Mouse (Mus musculus) adrenal gland, postnatal 4 days (tissue): Measurements from ENCODE around the gene Col1a2. TPM values are rescaled to one million over a fixed set of nuclear protein-coding genes. Genes with fewer than 3 reads are reported as not detected.

ENCODE experiments used
- DNase-seq, 2 experiments: peaks; one replicate each; pipeline ENCODE4 v3.0.0; 2021 to 2022; ENCODE audit warnings: low spot score in 2 of 2, mixed read lengths in 2 of 2
- total RNA-seq, 2 experiments: library from RNA; stranded (reverse); gene quantifications; 2 replicates each; pipeline ENCODE4 v1.2.3; 2021

Gene Col1a2
- total RNA-seq, 2 experiments from 2014 or later, result 705 to 818 TPM

DNA sequence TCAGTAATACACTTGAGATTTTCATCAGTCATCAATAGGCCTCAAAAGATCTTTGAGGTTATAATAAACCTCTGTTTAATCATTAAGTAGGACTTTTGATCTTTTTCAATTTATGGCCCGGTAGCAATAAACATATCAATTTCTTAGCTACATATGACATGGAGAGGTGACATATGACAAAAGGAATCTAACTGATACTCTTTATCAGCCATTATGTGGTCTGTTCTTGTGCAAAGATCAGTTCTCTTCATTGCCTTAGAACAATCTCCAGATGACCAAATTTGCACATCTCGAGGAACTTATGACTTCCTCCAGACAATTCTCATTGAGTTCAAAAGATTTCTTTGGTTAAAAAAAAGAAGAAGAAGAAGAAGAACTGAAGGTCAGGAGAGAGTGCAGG is 10.1 kb downstream of the Col1a2 start:
- DNase-seq, result no peak

DNA sequence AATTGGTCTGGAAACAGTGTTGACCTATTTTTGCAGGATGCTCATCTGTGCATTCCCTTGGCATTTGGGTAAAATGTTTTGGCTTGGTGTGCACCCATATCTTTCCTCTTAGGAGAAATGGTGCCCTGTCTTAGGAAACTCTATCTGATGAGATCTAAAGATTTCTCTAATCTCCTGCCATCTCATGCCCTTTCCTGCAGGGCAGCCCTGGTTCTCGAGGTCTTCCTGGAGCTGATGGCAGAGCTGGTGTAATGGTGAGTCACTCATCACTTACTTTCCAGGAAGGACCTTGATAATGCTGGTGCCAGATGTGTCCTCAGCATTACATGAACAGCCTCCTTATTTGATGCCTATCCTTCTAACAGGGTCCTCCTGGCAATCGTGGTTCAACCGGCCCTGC is 16.4 kb downstream of the Col1a2 start:
- DNase-seq, result no peak

DNA sequence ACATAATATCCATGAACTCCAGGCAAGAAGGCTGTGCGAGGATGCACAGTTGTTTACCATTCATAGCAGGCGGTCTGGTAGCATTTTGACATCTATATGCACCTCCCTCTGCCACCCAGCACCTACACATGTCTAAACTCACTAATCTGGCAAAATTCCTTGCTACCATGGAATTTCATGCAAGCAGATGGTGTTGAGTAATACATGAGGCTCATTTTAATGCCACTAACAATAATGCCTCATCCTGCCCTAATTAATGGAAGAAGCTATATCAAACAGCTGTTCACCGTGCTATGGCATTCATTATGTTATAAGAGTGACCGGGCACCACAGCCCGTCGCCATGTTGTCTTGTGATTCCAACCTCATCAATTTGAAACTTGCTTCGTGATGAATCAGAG is 23.8 kb downstream of the Col1a2 start:
- no peak for DNase-seq

DNA sequence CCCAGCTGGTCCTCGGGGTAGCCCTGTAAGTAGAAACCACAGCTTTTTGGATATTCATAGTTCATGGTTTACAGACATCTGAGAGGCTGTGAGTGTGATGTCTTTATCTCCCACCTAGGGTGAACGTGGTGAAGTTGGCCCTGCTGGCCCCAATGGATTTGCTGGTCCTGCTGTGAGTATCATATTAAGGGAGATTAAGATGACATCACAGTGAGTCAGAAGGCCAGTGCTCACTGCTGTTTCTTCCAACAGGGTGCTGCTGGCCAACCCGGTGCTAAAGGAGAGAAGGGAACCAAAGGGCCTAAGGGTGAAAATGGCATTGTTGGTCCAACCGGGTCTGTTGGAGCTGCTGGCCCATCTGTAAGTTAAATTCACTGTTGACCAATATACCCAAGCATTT is 26.4 kb downstream of the Col1a2 start:
- DNase-seq, result no peak

DNA sequence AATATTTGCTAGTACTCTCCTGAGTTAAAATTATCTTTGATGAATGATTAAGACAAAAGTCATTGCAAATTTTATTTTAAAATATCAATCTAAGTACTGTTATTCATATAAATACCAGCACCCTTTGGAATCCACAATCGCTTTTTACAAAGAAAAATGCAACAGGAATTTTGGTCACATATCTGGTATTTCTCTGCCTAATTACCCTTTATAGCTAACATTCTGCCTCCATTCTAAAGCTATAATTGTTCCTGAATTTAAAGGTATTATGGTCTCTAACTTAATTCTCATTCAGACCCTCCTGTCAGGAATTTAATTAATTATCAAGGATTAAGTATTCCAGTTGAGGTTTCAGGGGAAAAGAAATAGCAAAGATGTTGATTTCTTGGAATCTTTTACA is 28.3 kb downstream of the Col1a2 start:
- DNase-seq, result no peak

DNA sequence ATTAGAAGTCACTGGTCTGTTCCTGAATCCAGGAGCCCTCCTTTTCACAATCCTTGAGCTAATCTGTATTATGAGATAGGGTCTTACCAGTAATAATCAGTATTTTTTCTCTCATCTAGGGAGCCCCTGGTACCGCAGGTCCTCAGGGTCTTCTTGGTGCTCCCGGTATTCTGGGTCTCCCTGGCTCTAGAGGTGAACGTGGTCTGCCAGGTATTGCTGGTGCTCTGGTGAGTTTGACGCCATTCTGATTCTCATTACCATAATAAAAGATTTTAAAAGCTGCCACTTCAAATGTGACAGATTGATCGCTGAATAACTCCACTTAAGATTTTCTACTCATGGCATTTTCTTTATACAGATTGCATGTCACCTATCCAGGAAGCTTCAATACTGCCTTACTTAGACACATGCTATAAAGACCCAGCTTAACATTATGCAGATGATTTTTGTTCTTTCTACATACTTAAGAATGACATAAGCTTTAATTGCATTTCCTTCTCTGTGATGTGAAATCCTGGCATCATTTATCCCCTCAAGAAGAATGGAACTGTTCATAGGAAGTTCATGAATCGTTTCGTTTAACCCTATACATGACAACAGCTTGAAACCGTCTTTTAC is 30.0 kb downstream of the Col1a2 start:
- DNase-seq, result no peak

DNA sequence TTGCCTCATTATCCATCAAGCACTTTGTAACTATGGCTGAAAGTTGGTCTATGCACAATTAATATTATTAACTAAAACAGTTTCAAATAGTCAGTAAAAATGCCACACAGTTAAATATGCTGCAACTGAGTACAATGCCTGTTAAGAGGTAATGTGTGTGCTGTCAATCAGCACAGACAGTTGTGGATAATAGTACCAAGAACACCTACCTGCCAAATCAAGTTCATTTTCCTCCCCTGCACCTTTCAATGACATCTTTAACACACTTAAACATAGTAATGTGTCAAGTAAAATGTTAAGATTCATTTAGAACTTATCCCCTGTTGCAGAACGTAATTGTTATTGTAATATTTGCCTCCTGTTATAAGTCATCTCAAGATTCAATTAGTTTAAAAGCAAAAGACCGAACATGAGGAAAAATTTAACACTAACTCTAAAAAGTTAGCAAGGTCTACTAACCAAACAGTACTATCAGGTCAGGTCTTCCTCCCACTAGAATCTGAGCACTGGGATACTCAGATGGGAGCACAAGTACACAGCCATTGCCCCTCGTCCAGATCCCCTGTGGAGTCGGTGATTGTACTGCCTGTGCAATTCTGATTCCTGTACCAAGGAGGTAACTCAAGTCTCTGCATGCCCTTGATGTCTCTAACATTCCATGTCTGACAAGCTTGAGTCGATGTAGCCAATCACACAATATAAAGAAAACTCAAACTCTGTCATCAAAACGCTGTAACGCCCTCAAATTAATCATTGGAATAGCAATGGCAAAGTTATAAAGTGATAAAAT is 37.5 kb downstream of the Col1a2 start:
- DNase-seq, result no peak

DNA sequence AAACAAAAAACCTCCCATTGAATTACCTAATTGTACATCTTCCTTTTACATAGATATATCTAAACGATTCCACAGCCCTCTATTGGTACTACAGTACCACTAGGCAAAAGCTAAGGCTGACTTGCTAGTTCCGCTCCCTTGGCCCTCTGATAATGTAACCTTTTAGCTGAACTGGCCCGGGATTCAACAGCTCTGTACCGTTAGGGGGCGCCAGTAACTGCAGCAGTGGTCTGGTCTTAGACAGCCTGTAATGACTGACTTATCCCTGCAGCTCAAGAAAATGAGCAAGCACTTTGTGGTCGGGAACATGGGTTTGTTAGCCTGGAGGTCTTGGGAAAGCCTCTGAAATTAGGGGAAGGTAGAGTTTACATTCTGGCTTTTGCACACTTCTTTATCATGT is 39.9 kb downstream of the Col1a2 start:
- no peak for DNase-seq

DNA sequence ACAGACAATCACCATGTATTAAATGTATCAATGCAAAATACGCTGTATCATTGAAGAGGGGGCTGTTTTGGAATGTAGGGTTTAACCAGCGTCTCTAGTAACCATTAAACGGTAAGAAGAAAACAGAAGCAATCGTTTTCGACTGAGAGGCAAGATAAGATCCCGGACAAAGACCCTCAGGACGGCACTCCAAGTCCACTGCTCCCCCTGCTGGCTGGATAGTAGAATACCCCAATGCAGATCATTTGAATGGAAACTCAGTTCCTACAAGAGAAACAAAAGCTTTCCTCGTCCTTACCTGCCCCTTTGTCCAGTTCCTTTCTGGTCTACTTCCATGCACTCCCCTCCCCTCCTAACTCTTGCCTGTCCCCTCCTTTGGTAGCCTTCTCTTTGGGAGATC is 41.1 kb downstream of the Col1a2 start:
- DNase-seq, result peak in 1 of 2 experiments; percentile 46

DNA sequence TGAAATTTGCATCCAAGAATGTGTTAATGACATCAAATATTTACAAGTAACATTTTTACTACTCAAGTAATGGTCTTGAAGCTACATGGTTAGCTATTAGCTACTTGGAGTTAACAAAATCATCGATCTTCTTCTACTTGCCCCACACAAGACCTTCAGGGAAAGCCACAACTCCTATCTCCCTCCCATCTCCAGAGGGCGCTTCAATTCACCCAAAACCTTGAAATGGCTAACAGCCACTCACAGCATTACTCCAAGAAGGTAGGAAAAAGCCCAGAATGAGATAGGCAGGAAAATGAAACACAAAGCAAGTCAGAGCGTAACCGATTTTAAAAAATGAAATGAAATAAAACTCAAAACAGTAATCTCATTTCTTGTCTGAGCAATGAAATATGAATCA is 44.3 kb downstream of the Col1a2 start:
- DNase-seq, result no peak

DNA sequence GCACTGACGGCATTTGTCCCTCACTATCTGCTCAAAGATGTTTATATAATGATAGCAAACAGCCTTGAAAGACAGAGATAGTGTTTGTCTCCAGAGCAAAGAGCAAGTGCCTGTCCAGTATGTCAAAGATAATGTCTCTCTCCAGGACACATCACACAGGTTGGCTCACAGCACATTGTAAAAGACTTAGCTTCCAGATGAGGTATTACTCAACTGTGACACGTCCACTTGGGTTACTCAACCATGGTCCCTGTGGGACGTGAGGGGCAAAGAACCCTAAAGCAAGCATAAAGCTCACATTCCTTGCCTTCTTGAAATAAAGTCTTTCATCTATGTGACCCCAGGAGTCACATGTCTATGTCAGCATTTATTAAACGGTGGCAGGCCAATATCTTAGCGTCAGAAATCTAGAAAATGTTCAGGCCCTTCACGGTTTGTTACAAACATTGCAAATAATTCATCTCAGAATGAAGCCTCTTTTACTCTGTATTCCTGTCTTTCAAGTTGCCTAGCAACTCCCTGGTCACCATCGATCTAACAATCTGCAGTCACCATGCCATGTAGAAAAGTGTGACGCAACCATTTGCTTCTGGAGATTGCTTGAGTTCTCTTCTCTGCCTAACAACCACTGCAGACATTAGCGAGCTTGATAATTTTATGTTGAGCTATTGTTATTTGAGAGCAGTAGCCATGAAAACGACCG is 45.4 kb downstream of the Col1a2 start:
- no peak for DNase-seq

DNA sequence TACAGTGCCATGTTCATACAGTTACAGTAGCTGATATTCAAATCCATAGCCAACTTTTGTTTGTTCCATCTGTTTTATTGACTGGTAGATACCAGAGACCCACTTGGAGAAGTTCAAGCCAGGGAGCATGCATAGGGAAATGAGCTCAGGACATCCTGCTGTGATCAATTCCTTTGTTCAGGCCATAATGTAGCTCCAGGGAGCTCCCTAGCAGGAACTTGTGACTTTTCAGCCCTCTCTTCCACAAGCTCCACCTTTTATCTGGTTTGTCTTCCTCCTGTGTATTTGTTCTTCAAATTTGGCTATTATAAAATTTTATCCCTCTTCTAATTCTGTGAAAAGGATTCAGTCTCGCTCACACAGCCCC is 45.9 kb downstream of the Col1a2 start:
- DNase-seq, result no peak

DNA sequence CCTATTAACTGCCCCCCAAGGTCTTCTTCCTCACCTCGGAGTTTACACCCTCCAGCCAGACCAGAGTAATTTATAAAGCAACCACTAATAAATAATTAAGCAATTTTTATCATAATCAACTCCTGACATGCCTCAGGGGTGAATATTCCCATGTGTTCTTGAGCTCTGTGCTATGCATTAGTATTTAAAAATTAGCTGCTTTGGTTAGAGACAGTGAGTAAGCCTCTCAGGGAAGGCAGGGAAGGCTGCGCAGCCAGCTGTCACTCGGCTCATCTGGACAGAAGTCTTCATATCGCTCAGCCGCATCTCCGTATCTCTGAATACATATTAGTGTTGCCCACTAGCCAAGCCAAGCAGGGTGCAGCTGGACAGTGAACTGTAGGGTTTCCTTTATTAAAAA is 50.8 kb downstream of the Col1a2 start:
- DNase-seq, result no peak

DNA sequence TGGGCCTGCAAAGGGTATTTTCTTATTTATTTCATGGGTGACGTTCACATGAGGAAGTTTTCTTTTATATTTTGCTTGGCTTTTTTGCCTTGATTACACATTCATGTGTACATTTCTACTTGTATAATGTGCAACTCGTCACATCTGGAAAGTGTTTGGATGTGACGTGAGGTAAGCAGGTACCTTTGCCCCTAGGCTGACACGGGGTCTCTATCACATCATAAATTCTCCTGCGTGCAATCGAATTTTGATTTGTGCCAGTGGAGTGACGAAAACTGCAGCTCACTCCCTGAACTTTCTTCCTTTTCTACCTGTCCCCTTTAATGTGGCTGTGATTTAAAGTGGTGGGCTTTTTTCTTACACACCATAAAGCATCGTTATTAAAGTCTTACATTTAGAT is 52.5 kb downstream of the Col1a2 start:
- DNase-seq, result no peak

DNA sequence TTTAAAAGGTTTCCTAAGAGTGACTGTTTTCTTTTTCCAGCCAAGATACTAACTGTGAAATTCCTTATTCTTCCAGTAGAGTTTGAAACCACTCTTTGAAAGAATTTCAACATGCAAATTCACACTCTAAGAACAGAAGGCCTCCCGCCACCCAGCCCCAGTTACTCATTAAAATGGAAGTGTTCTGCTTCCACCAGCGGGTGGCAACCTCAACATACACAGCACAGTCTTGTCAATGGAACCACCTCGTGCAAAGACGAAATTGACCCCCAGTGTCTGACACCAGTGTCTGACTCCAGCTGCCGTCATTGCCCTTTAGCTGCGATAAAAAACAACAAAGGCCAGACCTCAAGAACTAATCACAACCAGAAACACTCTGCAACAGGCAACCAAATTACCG is 53.1 kb downstream of the Col1a2 start:
- peak in 1 of 2 experiments; percentile 20 for DNase-seq

DNA sequence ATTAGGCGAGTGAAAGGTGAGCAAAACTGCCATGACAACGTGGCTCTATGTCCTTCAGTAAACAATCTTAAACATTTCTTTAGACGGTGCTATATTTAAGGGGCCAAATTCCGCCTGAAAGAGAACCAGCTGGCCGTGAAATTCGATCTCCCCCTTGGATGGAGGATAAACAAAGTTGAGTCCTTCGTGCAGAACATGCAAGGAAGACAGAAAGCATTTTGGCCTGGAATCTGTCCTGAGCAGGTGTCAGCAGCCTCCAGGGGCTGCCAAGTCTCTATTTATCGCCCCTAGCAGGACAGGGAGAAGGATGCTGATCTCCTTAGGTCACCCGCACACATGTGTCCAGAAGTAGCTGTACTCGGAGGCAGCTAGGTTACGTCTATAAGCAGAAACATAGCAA is 56.5 kb downstream of the Col1a2 start:
- DNase-seq, result no peak

DNA sequence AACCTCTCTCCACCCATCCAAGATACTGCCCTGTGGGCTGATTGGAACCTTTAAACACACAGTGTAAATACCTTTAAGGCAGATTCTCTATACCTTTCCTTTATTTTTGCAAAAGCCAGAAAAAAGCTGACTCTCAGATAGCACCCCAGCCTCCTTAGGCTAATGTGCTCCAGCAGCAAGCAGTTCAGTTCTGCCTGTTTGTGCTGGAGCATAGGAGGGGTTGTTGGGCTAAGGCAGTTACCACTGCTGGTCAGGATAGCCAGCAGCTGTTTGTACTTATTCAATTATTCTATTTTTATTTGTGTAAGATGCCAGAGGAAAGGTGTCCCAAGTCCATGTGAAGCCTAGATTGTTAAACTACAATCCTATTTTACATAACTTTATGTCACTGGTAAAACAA is 57.0 kb downstream of the Col1a2 start:
- DNase-seq, result no peak

DNA sequence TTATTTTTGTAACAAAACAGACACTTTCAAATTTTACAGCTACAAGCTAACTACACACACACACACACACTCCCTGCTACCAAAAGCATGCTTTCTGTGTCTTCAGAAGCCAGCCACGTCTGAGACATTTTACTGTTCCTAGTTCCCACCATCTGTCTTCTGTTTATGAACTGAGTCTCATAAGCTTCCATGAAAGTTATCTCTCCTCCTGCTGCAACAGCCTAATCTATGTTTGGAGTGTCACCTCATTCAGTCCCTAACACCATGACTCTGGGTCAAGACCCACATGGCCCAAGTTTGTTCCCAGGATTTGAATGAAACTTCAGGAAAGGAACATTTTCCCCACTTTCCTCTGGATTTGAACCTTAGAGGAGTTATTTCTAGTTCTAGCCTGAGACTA is 57.8 kb downstream of the Col1a2 start:
- DNase-seq, result no peak

DNA sequence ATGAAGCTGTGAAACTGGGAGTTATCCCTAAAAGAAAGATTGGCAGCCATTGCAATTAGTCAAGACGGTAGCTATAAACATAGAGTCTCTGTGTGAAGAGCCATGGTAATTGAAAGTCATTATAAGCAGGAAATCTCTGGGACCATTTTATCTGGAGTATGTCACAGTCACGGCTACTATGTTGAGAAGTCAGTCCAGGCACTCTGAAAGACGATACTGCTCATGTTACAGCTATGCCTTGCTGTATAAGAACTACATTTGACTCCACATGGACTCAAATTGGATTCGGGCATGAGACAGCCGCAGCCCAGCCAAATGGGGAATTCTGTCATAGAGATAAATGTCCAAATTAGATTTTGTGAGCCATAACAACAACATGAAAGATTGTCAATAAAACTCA is 58.9 kb downstream of the Col1a2 start:
- DNase-seq, result no peak

DNA sequence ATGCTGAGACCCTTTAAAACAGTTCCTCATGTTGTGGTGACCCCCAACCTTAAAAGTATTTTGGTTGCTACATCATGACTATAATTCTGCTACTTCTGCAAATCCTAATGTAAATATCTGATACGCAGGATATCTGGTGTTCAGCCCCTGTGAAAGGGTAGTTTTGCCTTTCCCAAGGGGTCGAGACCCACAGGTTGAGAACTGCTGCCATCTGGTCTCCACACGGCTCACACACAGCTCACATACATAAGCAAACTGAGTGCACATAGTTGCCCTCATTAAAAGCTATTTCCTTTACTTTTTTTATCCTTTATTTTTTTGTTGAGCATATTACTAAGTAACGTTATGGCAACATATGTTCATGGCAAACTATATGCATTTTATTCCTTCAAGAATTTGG is 65.8 kb downstream of the Col1a2 start:
- DNase-seq, result no peak

DNA sequence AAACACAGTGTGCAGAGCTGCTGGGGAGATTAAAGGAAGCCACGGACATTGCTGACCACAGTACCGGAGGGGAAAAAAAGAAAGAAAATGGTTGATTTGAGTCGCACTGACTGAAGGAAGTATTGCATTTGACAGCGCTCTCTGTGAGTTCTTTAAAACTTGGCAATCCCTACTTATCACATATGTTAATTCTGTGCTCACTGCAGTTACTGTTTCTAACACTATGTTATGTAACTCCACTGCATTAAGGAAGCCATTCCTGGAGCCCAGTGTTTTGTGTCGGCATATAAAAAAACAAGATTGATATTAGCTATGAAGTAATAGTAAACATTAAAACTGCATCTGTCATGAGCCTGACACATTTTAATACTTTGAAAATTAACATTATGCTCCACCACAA is 73.1 kb downstream of the Col1a2 start:
- DNase-seq, result no peak

DNA sequence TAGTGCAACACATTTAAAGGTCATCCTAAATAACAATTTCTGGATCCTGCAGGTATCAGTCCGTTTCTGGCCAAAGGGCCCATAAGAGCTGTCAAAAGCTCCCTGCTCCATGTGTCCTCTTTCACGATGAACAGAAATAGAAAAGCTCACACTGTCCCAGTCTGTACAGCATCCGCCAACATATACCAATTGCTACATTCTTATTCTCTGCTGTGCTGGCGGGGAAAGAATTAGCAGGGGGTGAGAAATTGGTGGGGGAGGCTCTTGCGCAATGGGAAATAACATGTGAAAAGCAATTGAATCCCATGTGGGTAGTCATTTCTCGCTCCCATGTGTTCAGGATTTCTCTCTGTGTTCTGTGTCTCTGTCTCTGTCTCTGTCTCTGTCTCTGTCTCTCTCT is 73.7 kb downstream of the Col1a2 start:
- no peak for DNase-seq

DNA sequence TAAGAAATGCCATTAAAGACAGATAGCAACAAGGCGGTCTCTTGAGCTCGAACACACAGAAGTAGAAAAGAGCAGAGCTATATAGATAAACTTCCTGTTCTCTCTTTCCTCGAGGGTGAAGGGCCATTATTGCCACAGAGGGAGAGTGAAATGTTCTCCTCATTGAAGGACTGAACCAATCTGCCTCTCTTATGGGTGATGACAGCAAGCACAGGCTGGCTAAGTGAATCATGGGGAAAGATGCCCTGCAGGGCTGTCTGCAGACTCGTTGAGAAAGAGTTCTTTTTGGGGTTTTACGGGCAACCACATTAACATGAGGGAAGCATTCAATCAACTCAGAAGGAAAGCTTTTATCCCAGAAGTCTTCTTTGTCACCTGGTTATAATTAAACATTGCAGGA is 75.0 kb downstream of the Col1a2 start:
- DNase-seq, result no peak
